Mouse (Mus musculus): ENCODE data around the gene Ephb4. TPM values are rescaled to one million over a fixed set of nuclear protein-coding genes. Genes with fewer than 3 reads are reported as not detected.

The Ephb4 gene
- total and polyA plus RNA-seq, 3 experiments: 0.08 to 0.12 TPM; not detected in 1

DNA sequence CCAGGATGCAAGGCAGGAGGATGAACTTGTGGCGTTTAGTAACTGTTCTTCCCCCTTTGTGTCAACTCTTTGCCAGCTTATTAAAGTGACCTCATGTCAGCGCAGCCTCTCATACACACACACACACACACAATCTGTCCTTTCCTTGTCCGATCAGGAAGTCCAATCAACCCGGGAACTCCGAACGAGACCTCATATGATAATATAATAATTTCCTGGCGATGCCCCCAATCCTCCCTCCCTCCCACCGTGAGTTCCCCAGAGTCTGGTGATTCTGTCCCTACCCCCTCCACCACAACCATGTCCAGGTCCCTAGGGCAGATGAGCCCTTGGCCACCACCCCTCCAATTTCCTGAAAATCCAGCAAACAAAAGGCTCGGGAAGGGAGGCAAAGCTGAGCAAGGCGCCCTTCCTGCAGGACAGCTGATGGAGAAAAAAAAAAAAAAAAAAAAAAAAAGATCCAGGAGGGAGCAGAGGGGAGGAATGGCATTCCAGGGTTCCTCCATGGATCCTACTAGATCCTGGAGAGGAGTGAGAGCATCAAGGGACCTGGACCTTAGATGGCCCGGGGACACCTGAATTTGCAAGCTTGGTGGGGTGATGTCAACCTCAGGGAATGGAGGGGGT is 11.1 kb upstream of the Ephb4 start:
- Histone ChIP-seq H3K79me2 (ENCODE audit: control insufficient read depth, insufficient read depth, low read length, poor library complexity) (no peaks in the 10 kb centered on the region; the same call in 1 of the 2 replicates), H3K9me3 (replicated peaks; ENCODE audit: insufficient read depth, low read length) (no peaks in the 10 kb centered on the region), H3K27me3 (ENCODE audit: control insufficient read depth in 1 of 2, insufficient read depth in 2 of 2, low read length in 2 of 2) (no peaks in the 10 kb centered on the region), H3K9ac (ENCODE audit: control insufficient read depth, low read depth, low read length, poor library complexity, severe bottlenecking) (peak overlapping the region; percentile 82), H3K36me3 (ENCODE audit: control insufficient read depth in 1 of 2, insufficient read depth in 2 of 2, low read length in 2 of 2) (peaks cover 0 to 15% of the 10 kb centered on the region in 2 experiments; a peak in 2 of 4 replicates), H3K4me3 (ENCODE audit: control insufficient read depth in 1 of 2, insufficient read depth in 1 of 2, low read depth in 2 of 2, low read length in 2 of 2) (peak overlapping the region; percentile 32 to 89), H3K27ac (ENCODE audit: control insufficient read depth, low read depth, low read length) (peak overlapping the region; percentile 43), H3K4me1 (ENCODE audit: control insufficient read depth in 1 of 2, insufficient read depth in 2 of 2, low read length in 2 of 2) (peaks cover 2 to 30% of the 10 kb centered on the region in 2 experiments)
- DNase-seq (ENCODE audit: low read depth, low spot score): no peak
- TF ChIP-seq MAX (IDR thresholded peaks at IDR 0.05; ENCODE audit: low read length): peak; percentile 7; the same call in 1 of the 2 replicates
- TF ChIP-seq MAZ (IDR thresholded peaks at IDR 0.05; ENCODE audit: low read depth, low read length): no peak; the same call in 1 of the 2 replicates
- TF ChIP-seq NELFE (IDR thresholded peaks at IDR 0.05; ENCODE audit: low read depth, low read length): peak; percentile 30
- no peak for TF ChIP-seq POLR2AphosphoS2 (IDR thresholded peaks at IDR 0.05; ENCODE audit: low read length)
- 0 out of 2 replicates have a peak, but pooled peaks have one; percentile 33 for TF ChIP-seq CHD1 (IDR thresholded peaks at IDR 0.05; ENCODE audit: low read depth, low read length)
- TF ChIP-seq RAD21 (IDR thresholded peaks at IDR 0.05; ENCODE audit: low read depth, low read length): no peak
- peak; percentile 71 for TF ChIP-seq ZNF384 (IDR thresholded peaks at IDR 0.05; ENCODE audit: low read depth, low read length)
- peak; percentile 45; the same call in 1 of the 2 replicates for TF ChIP-seq MYC (IDR thresholded peaks at IDR 0.05; ENCODE audit: low read depth, low read length)
- TF ChIP-seq SIN3A (IDR thresholded peaks at IDR 0.05; ENCODE audit: low read length): peak; percentile 34
- no peak for TF ChIP-seq E2F4 (IDR thresholded peaks at IDR 0.05; ENCODE audit: borderline replicate concordance, low read depth, low read length)
- TF ChIP-seq ZKSCAN1 (IDR thresholded peaks at IDR 0.05; ENCODE audit: low read depth, low read length): no peak
- no peak for TF ChIP-seq NRF1 (IDR thresholded peaks at IDR 0.05; ENCODE audit: insufficient read depth, low read depth, low read length, poor library complexity, severe bottlenecking)

DNA sequence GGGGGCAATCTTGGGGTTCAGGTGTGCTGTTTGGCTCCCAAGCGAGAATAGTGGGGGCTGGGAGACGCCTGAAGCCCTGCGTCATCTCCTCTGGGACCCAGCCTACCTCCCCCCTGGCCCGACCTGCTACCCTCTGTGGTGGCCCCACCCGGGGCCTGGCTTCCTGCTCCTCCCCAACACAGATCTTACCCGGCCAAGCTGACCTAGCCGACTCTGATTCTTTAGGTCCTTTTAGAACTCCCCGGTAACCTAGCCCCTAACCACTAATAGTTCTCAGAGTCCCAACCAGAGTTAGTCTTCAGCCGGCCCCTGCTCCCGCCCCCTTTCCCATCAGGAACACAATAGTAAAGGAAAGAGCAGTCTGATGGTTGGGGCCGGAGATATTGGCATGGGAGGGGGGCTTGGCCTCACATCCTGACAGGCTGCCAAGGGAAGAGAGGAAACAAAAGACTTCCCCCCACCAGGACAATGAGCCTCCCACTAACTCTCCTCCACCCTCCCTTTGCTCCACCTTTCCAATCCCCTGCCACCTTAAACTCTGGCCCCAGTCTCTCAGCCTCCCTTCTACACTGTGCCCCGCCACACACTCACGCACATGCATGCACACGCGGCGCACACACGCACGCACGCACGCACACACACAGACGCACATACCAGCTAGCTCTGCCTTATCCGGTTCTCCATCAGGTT is 10.5 kb upstream of the Ephb4 start:
- Histone ChIP-seq H3K4me3 (ENCODE audit: control insufficient read depth in 1 of 2, insufficient read depth in 1 of 2, low read depth in 2 of 2, low read length in 2 of 2) (no peak overlapping the region), H3K9me3 (replicated peaks; ENCODE audit: insufficient read depth, low read length) (no peaks in the 10 kb centered on the region), H3K27ac (ENCODE audit: control insufficient read depth, low read depth, low read length) (no peak overlapping the region), H3K27me3 (ENCODE audit: control insufficient read depth in 1 of 2, insufficient read depth in 2 of 2, low read length in 2 of 2) (no peaks in the 10 kb centered on the region), H3K79me2 (ENCODE audit: control insufficient read depth, insufficient read depth, low read length, poor library complexity) (no peaks in the 10 kb centered on the region; the same call in 1 of the 2 replicates), H3K4me1 (ENCODE audit: control insufficient read depth in 1 of 2, insufficient read depth in 2 of 2, low read length in 2 of 2) (peaks cover under 1 to 28% of the 10 kb centered on the region in 2 experiments), H3K36me3 (ENCODE audit: control insufficient read depth in 1 of 2, insufficient read depth in 2 of 2, low read length in 2 of 2) (peaks cover 0 to 11% of the 10 kb centered on the region in 2 experiments; a peak in 2 of 4 replicates), H3K9ac (ENCODE audit: control insufficient read depth, low read depth, low read length, poor library complexity, severe bottlenecking) (no peak overlapping the region)
- DNase-seq (ENCODE audit: low read depth, low spot score): no peak
- TF ChIP-seq ELF1 (IDR thresholded peaks at IDR 0.05; ENCODE audit: low read depth, low read length) (no peak), POLR2AphosphoS2 (IDR thresholded peaks at IDR 0.05; ENCODE audit: low read length) (no peak), POLR2A (IDR thresholded peaks at IDR 0.05; ENCODE audit: control insufficient read depth in 1 of 2, insufficient read depth in 1 of 2, low read depth in 1 of 2, low read length in 2 of 2, poor library complexity in 1 of 2) (no peak), SIN3A (IDR thresholded peaks at IDR 0.05; ENCODE audit: low read length) (no peak), ZNF384 (IDR thresholded peaks at IDR 0.05; ENCODE audit: low read depth, low read length) (no peak), CHD1 (IDR thresholded peaks at IDR 0.05; ENCODE audit: low read depth, low read length) (no peak), E2F4 (IDR thresholded peaks at IDR 0.05; ENCODE audit: borderline replicate concordance, low read depth, low read length) (no peak), MAFK (IDR thresholded peaks at IDR 0.05; ENCODE audit: borderline replicate concordance, low read depth, low read length) (no peak), UBTF (IDR thresholded peaks at IDR 0.05; ENCODE audit: borderline replicate concordance, insufficient read depth, low read depth, low read length) (no peak), ZMIZ1 (IDR thresholded peaks at IDR 0.05; ENCODE audit: low read depth, low read length) (no peak), HCFC1 (IDR thresholded peaks at IDR 0.05; ENCODE audit: low read depth, low read length) (no peak), POLR2AphosphoS5 (IDR thresholded peaks at IDR 0.05; ENCODE audit: borderline replicate concordance, low read depth, low read length) (no peak), EP300 (IDR thresholded peaks at IDR 0.05; ENCODE audit: low read depth in 1 of 2, low read length in 2 of 2) (no peak), MXI1 (IDR thresholded peaks at IDR 0.05; ENCODE audit: low read depth, low read length) (no peak), CTCF (IDR thresholded peaks at IDR 0.05 in 2 of 3, conservative IDR thresholded peaks at IDR 0.05 in 1 of 3; ENCODE audit: control insufficient read depth in 1 of 3, insufficient read depth in 1 of 3, low read depth in 2 of 3, low read length in 3 of 3, poor library complexity in 1 of 3, severe bottlenecking in 1 of 3) (no peak), MAX (IDR thresholded peaks at IDR 0.05; ENCODE audit: low read length) (no peak), GATA1 (IDR thresholded peaks at IDR 0.05; ENCODE audit: low read depth, low read length) (no peak), MEF2A (IDR thresholded peaks at IDR 0.05; ENCODE audit: extremely low read depth, insufficient replicate concordance, low read depth, low read length, poor library complexity, severe bottlenecking) (no peak)

Data from MEL (cell line).